Mouse (Mus musculus) lung, adult 2 months (tissue): Measurements from ENCODE around the gene Pgap2. TPM values are rescaled to one million over a fixed set of nuclear protein-coding genes. Genes with fewer than 3 reads are reported as not detected.
A peak's percentile ranks its signal among the peaks of the same experiment; 100 is the strongest.

Source experiments
- DNase-seq: peaks from one replicate; pipeline ENCODE4 v3.0.0; 2022
- H3K4me1 ChIP-seq: fragments of 200-500 bp; 2 replicates; pipeline ENCODE4 v1.6.1; 2011; ENCODE audit warnings: low read length; ENCODE audit not compliant: control insufficient read depth, insufficient read depth
- H3K4me3 ChIP-seq: fragments of 200-500 bp; replicated peaks from 2 replicates; pipeline ENCODE3; 2011; ENCODE audit warnings: low read depth, mild to moderate bottlenecking, control low read depth, low read length; ENCODE audit errors: extremely low read depth
- CTCF ChIP-seq: fragments of 200-500 bp; IDR thresholded peaks from 2 replicates; pipeline ENCODE4 v1.5.1; 2011; ENCODE audit warnings: mild to moderate bottlenecking, low read length, control low read depth; ENCODE audit not compliant: insufficient read depth
- POLR2A ChIP-seq: fragments of 200-500 bp; IDR thresholded peaks from 2 replicates; pipeline ENCODE4 v1.6.1; 2011; ENCODE audit warnings: low read depth, mild to moderate bottlenecking, control low read depth, low read length, borderline replicate concordance; ENCODE audit errors: extremely low read depth
- WGBS: fragments of 180-500 bp; shearing (Covaris S2); methylation state at CpG from one replicate; pipeline ENCODE4 v1.1.7; 2018; 5-methylcytosine and 5-hydroxymethylcytosine counted together
- polyA plus RNA-seq: library from polyadenylated mRNA; depleted of rRNA; stranded (reverse); fragments of >200 nt; gene quantifications from 2 replicates; pipeline ENCODE4 v1.2.3, GENCODE M21; 2012

The Pgap2 gene
- polyA plus RNA-seq, 1 experiment: 180 TPM

GRCm38 (mm10) chr7:102248691-102249404 lies 38.8 kb downstream of the Pgap2 start:
- WGBS: 3% methylated on average over 16 of the region's 16 CpGs
- DNase-seq: no peak

DNA sequence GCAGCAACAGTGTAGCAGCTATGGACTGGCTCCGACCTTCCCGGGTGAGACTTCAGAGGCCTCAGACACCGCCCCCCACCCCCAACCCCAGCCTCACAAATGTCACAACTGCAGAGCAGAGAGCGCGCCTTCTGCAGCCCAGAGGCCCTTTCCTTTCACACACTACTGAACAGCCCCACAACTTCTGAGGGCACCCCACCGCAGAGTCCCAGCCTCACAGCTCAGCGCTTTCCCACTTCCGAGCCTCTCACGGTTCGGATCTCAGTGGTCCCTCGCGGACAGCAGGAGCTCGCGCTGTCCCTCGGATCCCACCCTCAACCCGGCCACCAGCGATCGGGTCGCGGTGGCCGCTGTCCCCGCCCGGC lies 39.5 kb downstream of the Pgap2 start:
- Histone ChIP-seq H3K4me3 (peak overlapping the region; percentile 80), H3K4me1 (peaks cover 41% of the 10 kb centered on the region)
- under 1% methylated on average over 23 of the region's 23 CpGs for WGBS
- DNase-seq: no peak
- TF ChIP-seq CTCF: no peak
- peak; percentile 10; the same call in 1 of the 2 replicates for TF ChIP-seq POLR2A

More at GRCm38 (mm10) chr7:102248691-102249404, 38.8 kb downstream of the Pgap2 start:
- H3K4me3 ChIP-seq: peak overlapping the region; percentile 80
- H3K4me1 ChIP-seq: peaks cover 46% of the 10 kb centered on the region
- no peak for TF ChIP-seq CTCF
- no peak for TF ChIP-seq POLR2A

DNA sequence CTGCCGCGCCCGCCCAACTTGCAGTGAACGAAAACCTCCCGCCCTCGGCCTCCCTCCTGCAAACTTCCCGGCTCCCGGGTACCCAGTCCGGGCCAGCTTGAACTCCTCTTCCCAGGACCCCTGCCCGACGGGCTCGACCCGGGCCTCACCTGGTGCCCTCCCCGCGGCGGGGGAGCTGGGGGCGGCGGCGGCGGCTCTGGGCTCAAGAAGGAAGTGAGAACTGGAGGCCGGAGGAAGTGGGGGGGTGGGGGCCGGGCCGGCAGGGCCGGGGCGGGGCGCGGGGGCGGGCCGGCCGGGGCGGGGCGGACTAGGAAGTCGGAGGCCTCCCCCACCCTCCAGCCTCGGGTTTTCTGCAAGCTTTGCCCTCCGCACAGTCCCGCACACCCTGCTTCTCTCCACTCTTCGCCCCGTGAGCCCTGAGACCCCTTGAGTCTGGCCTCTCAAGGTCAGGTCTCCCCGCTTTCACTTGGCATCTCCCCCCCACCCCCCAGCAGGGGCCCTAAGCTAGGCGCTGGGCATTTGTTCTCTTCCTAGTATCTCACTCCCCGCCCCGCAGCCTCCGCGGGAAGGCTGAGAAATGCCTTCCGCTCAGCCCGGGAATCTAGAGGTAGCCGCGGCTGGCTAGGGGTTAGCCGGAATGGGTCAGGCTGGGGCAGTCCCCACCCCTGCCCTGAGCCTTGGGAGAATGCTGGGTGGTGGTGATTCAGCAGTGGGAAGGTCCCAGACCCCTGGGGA lies 40.1 kb downstream of the Pgap2 start:
- TF ChIP-seq POLR2A: peak; percentile 87
- TF ChIP-seq CTCF: no peak
- peak; percentile 92 for DNase-seq
- WGBS: 2% methylated on average over 41 of the region's 49 CpGs

GRCm38 (mm10) chr7:102250631-102251214 lies 40.7 kb downstream of the Pgap2 start:
- no peak for DNase-seq
- under 1% methylated on average over 33 of the region's 33 CpGs for WGBS
- TF ChIP-seq CTCF (peak; percentile 62), POLR2A (no peak)
- Histone ChIP-seq H3K4me3 (peak overlapping the region; percentile 93), H3K4me1 (peaks cover 28% of the 10 kb centered on the region)

More for the DNA sequence above, 40.1 kb downstream of the Pgap2 start:
- peak overlapping the region; percentile 93 for H3K4me3 ChIP-seq
- peaks cover 35% of the 10 kb centered on the region for H3K4me1 ChIP-seq

GRCm38 (mm10) chr7:102253631-102254030 lies 43.6 kb downstream of the Pgap2 start:
- WGBS: 89% methylated on average over 1 of the region's 1 CpGs
- no peak for DNase-seq
- Histone ChIP-seq H3K4me1 (peaks cover 1% of the 10 kb centered on the region; the same call in 1 of the 2 replicates), H3K4me3 (no peak overlapping the region)
- no peak for TF ChIP-seq POLR2A
- no peak for TF ChIP-seq CTCF

DNA sequence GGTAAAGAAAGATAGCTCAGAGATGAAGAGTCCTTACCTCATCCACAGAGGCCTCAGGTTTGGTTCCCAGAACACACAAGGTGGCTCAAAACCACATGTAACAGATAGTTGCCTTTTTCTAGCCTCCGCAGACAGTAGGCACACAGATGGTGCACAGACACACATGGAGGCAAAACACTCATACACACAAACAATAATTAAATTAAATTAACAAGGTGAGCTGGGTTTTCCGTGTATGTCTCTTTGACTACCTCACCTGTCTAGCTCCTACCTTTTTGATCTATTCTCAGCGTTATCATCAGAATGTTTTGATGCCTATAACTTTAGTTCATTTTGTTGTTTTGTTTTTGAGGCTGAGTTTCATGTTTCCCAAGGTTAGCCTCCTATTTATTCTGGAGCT lies 45.9 kb downstream of the Pgap2 start, which contains the start of gene Rhog:
Gene Rhog, minus strand, starts transcription at position 101 of the 400 bp plus-strand sequence.
- Histone ChIP-seq H3K4me1 (no peaks in the 10 kb centered on the region), H3K4me3 (no peak within 1 kb of the TSS)
- DNase-seq: no peak
- TF ChIP-seq CTCF: no peak
- TF ChIP-seq POLR2A: no peak
- WGBS: 86% methylated on average over 3 of the region's 3 CpGs

DNA sequence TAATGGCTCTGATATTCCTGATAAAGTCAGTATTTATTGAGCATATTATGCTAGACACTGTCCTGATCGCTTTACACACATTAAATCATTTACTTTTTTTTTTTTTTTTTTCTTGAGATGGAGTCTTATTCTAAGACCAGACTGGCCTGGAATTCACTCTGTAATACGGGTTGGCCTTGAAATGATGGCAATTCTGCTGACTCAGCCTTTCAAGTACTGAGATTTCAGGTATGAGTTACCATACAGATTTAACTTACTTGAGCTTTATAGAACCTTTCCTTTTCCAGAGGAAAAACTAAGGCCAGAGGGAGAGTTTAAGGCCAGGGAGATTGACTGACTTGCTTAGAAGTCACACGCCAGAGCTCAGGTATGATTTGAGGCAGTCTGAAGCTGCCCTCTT lies 46.6 kb downstream of the Pgap2 start:
- 88% methylated on average over 3 of the region's 3 CpGs for WGBS

GRCm38 (mm10) chr7:102258189-102258588 lies 48.2 kb downstream of the Pgap2 start:
- no peaks in the 10 kb centered on the region for H3K4me1 ChIP-seq
- DNase-seq: peak; percentile 82
- 18% methylated on average over 4 of the region's 4 CpGs for WGBS
- TF ChIP-seq CTCF (peak; percentile 31; the same call in 1 of the 2 replicates), POLR2A (no peak)
- no peak overlapping the region for H3K4me3 ChIP-seq

More for the DNA sequence above, 46.6 kb downstream of the Pgap2 start:
- Histone ChIP-seq H3K4me3 (no peak overlapping the region), H3K4me1 (no peaks in the 10 kb centered on the region)
- DNase-seq: no peak
- TF ChIP-seq CTCF (no peak), POLR2A (no peak)

- 75% methylated on average over 3 of the region's 3 CpGs for WGBS
- H3K4me1 ChIP-seq: no peaks in the 10 kb centered on the region
- no peak for DNase-seq
- H3K4me3 ChIP-seq: no peak overlapping the region
- no peak for TF ChIP-seq POLR2A
- TF ChIP-seq CTCF: no peak
These were observed 48.7 kb downstream of the Pgap2 start for GRCm38 (mm10) chr7:102258753-102259152.
